Mouse (Mus musculus) liver, embryonic 14.5 days (tissue): ENCODE data around the gene Dennd4a.

Experiments
- CTCF ChIP-seq: IDR thresholded peaks from 2 replicates; pipeline ENCODE4 v1.5.1; 2016; ENCODE audit warnings: antibody characterized with exemption, low read depth, control low read depth
- EP300 ChIP-seq: IDR thresholded peaks from 2 replicates; pipeline ENCODE4 v1.6.1; 2016; ENCODE audit warnings: antibody characterized with exemption, low read depth

DNA sequence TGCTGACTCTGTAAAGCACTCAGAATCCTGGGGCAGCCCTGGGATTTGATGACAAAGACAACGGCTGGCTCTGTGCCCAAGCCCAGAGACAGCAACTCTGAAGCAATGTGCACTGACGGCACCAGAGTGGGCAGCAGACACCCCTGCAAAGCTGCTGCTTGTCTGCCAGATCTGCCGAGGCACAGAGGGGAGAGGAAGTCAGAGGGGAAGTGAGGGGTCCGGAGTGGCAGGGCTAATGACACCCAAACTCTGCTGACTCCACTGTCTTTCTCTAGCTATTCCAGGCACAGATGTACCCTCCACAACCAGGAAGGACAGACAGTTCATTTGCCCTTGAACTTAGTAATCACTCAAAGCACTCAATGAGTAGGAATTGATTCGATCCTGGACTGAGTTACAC is 39.9 kb upstream of the Dennd4a start:
- no peak for TF ChIP-seq CTCF
- no peak for TF ChIP-seq EP300
